Comparison of ENCODE assay signal across 8 mouse cellular contexts in the genomic region with DNA sequence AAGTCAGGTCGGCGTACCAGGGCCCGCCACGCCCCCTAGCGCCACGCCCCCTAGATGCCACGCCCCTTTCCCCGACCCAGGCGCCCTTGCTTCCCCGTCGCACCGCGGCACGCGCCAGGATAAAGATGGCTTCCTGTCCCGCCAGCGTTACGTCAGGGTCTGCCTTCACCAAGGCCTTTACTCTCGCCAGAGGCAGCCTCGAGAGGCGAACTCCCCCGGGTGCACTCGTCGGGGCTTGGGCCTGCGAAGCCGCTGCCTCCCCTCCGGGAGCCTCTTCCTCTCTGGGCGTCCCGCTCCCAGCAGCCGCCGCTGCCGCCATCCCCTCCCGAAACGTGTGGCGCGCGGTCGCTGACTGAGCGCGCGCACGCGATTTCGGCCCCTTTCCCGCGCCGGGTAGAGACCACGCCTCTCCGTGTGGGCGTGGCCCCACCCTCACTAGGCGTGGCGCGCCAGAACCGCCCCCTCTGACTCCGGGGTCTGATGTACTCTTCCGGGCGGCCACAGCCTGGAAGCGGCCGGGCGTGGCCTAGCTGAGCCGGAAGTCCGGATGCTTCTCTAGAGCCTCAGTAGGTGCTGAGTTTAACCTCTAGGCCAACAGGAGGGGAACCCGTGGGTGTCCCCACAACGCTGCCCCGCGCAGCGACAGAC. TPM values are rescaled to one million over a fixed set of nuclear protein-coding genes. Genes with fewer than 3 reads are reported as not detected.
A peak's percentile ranks its signal among the peaks of the same experiment; 100 is the strongest.
DNase-seq lines count a peak whose midpoint lies in the region; ATAC-seq lines count a peak whose summit lies in the region.

No protein-coding gene starts in this region.

- DNase-seq in NIH3T3 (ENCODE audit: low read depth): peak; percentile 99
- peak; percentile 96 to 97 for DNase-seq in cerebellum, postnatal 10 days
- peak; percentile 85 to 88 for DNase-seq in frontal cortex, postnatal 14 days (ENCODE audit: low spot score in 2 of 2)
- DNase-seq in hindbrain, embryonic 14.5 days (ENCODE audit: low spot score): peak; percentile 92
- peak; percentile 88 for DNase-seq in layer of hippocampus, postnatal 36 days
- DNase-seq in lung, postnatal 36 days: peak; percentile 96
- peak; percentile 96 for DNase-seq in retina, postnatal 1 day
- peak; percentile 91 to 97 for DNase-seq in urinary bladder, adult 18-20 months (ENCODE audit: low spot score in 2 of 2)

- peak overlapping the region; percentile 63 for H3K9ac ChIP-seq in hindbrain, embryonic 14.5 days

- H3K36me3 ChIP-seq in hindbrain, embryonic 14.5 days (replicated peaks; ENCODE audit: control insufficient read depth, insufficient read depth): peaks cover 4% of the 10 kb centered on the region; the same call in 1 of the 2 replicates

- H3K4me2 ChIP-seq in hindbrain, embryonic 14.5 days (replicated peaks): peak overlapping the region; percentile 58

- H3K27ac ChIP-seq in hindbrain, embryonic 14.5 days: peak overlapping the region; percentile 83

- peak; percentile 98 for ATAC-seq in hindbrain, embryonic 14.5 days (ENCODE audit: low FRiP score)

- H3K4me1 ChIP-seq in hindbrain, embryonic 14.5 days (replicated peaks; ENCODE audit: control insufficient read depth, insufficient read depth, low read length): no peaks in the 10 kb centered on the region; the same call in 1 of the 2 replicates

- peak overlapping the region; percentile 47 for H3K4me3 ChIP-seq in hindbrain, embryonic 14.5 days (replicated peaks; ENCODE audit: low read length)

- under 1% methylated on average over 67 of the region's 67 CpGs for WGBS in hindbrain, embryonic 14.5 days

- no peaks in the 10 kb centered on the region for H3K27me3 ChIP-seq in hindbrain, embryonic 14.5 days (ENCODE audit: control insufficient read depth, insufficient read depth, low read length)

- no peaks in the 10 kb centered on the region for H3K9me3 ChIP-seq in hindbrain, embryonic 14.5 days (ENCODE audit: control insufficient read depth, low read length)

RNA-seq across cellular contexts. Expression of gene Pole4, which starts 52.5 kb away (rescaled TPM):
- polyA plus RNA-seq in hindbrain, embryonic 14.5 days (2014; fragmentation: Nextera tagmentation; extraction: Ambion mirVana): 145 and 157 TPM in 2 replicates
- total RNA-seq in layer of hippocampus, postnatal 36 days (2021): 10 to 100 TPM; 34.3 to 35.3 TPM

Comparison
In these comparisons a context has a peak if more than half of its experiments do, and no peak if none do; other contexts are left out.
1. Peak in every context shown above with its lines: DNase-seq, ATAC-seq, H3K4me3 ChIP-seq and H3K27ac ChIP-seq.